ENCODE assay signal across 8 mouse cellular contexts in genomic region chr5:124899945-124900631, GRCm38 (mm10). TPM values are rescaled to one million over a fixed set of nuclear protein-coding genes. Genes with fewer than 3 reads are reported as not detected.
A peak's percentile ranks its signal among the peaks of the same experiment; 100 is the strongest.
DNase-seq lines count a peak whose midpoint lies in the region; ATAC-seq and TF ChIP-seq lines count a peak whose summit lies in the region.

No protein-coding gene starts in this region.

- H3K9me3 ChIP-seq in hindbrain, postnatal 0 days (ENCODE audit: low read length): no peaks in the 10 kb centered on the region

- peak; percentile 68 for ATAC-seq in hindbrain, postnatal 0 days
- peak; percentile 98 for ATAC-seq in megakaryocyte, adult 5-6 weeks (ENCODE audit: poor library complexity, severe bottlenecking)

- peak overlapping the region; percentile 55 for H3K4me3 ChIP-seq in gastrocnemius, adult 2 months
- 0 out of 2 replicates have a peak overlapping the region, but pooled peaks have one; percentile 11 for H3K4me3 ChIP-seq in hindbrain, postnatal 0 days (ENCODE audit: low read length)

- H3K36me3 ChIP-seq in hindbrain, postnatal 0 days (ENCODE audit: insufficient read depth, low read length): no peaks in the 10 kb centered on the region

- no peaks in the 10 kb centered on the region for H3K4me1 ChIP-seq in hindbrain, postnatal 0 days (ENCODE audit: insufficient read depth, low read length)

- no peak overlapping the region for H3K9ac ChIP-seq in hindbrain, postnatal 0 days (replicated peaks; ENCODE audit: low read length)

- H3K27ac ChIP-seq in gastrocnemius, adult 2 months: peak overlapping the region; percentile 70
- 0 out of 2 replicates have a peak overlapping the region, but pooled peaks have one; percentile 2 for H3K27ac ChIP-seq in hindbrain, postnatal 0 days

- intact Hi-C loops in gastrocnemius, adult 2 months (cut with DNase I): loop anchor here (1.0 to 5.0 kb wide), 3 partner anchors 282 to 468 kb away; no protein-coding TSS in a partner anchor

- no peaks in the 10 kb centered on the region for H3K27me3 ChIP-seq in hindbrain, postnatal 0 days (ENCODE audit: insufficient read depth, low read length)

- DNase-seq in WW6 (ENCODE audit: low read depth, low spot score): peak; percentile 60
- DNase-seq in cerebellum, postnatal 4 days (ENCODE audit: low spot score in 2 of 2): peak; percentile 88 to 93
- peak; percentile 86 for DNase-seq in gastrocnemius, adult 2 months
- peak; percentile 91 for DNase-seq in hindbrain, postnatal 0 days (ENCODE audit: low spot score)
- peak; percentile 87 to 88 for DNase-seq in left cerebral cortex, adult 18-20 months (ENCODE audit: low spot score in 2 of 2)
- peak; percentile 82 for DNase-seq in right cerebral cortex, adult 18-20 months
- peak; percentile 67 for DNase-seq in urinary bladder, adult 2 months (ENCODE audit: low spot score)

- no peak; the same call in 1 of the 2 replicates for TF ChIP-seq CTCF in gastrocnemius, adult 2 months (IDR thresholded peaks at IDR 0.05)
- TF ChIP-seq CTCF in hindbrain, postnatal 0 days (IDR thresholded peaks at IDR 0.05; ENCODE audit: low read depth): peak; percentile 100

- 12% methylated on average over 20 of the region's 20 CpGs for WGBS in hindbrain, postnatal 0 days

- H3K4me2 ChIP-seq in hindbrain, postnatal 0 days (ENCODE audit: low read depth, low read length): peak overlapping the region; percentile 47

RNA-seq across cellular contexts. Expression of gene Zfp664, which starts 37.6 kb away (rescaled TPM):
- total RNA-seq in gastrocnemius, adult 2 months (2021): 10 to 100 TPM; 17.0 to 21.8 TPM
- total RNA-seq in hindbrain, postnatal 0 days (2014; rRNA removed): 42.5 and 44.7 TPM in 2 replicates
- 63.6 and 68.9 TPM in 2 replicates for polyA plus RNA-seq in hindbrain, postnatal 0 days (2015; fragmentation: Nextera tagmentation; extraction: Ambion mirVana)
- 10 to 100 TPM; 68.5 to 72.7 TPM for total RNA-seq in left cerebral cortex, adult 18-20 months (2021)
- 5.5 and 6.3 TPM in 2 replicates for total RNA-seq in megakaryocyte, adult 5-6 weeks (2015)
- 7.4 and 7.6 TPM in 2 replicates for total RNA-seq in megakaryocyte, adult 5-6 weeks (2017)
- polyA plus RNA-seq in urinary bladder, adult 2 months (2012; rRNA removed): 35.8 and 38.3 TPM in 2 replicates

RNA-seq across cellular contexts. Expression of gene Ccdc92, which starts 37.9 kb away (rescaled TPM):
- total RNA-seq in gastrocnemius, adult 2 months (2021): under 1 TPM; 0.45 to 0.64 TPM
- 43.2 and 48.5 TPM in 2 replicates for total RNA-seq in hindbrain, postnatal 0 days (2014; rRNA removed)
- polyA plus RNA-seq in hindbrain, postnatal 0 days (2015; fragmentation: Nextera tagmentation; extraction: Ambion mirVana): 43.7 and 49.4 TPM in 2 replicates
- 10 to 100 TPM; 89.4 to 91.9 TPM for total RNA-seq in left cerebral cortex, adult 18-20 months (2021)
- 0.16 and 0.36 TPM in 2 replicates for total RNA-seq in megakaryocyte, adult 5-6 weeks (2015)
- total RNA-seq in megakaryocyte, adult 5-6 weeks (2017): 0.69 and 1.1 TPM in 2 replicates
- polyA plus RNA-seq in urinary bladder, adult 2 months (2012; rRNA removed): 5.3 and 6.5 TPM in 2 replicates

Comparison
In these comparisons a context has a peak if more than half of its experiments do, and no peak if none do; other contexts are left out.
1. Peak in every context shown above with its lines: DNase-seq, ATAC-seq, H3K4me3 ChIP-seq and H3K27ac ChIP-seq.
2. RNA of gene Ccdc92, which starts 37.9 kb away (total RNA-seq): 89.4 to 91.9 TPM in left cerebral cortex, adult 18-20 months and 43.2 to 48.5 TPM in hindbrain, postnatal 0 days; 0.16 to 1.1 TPM in megakaryocyte, adult 5-6 weeks and 0.45 to 0.64 TPM in gastrocnemius, adult 2 months; every median in the first group is over 10 times any median in the second.